ENCODE assay signal across 10 mouse cellular contexts in the genomic region with DNA sequence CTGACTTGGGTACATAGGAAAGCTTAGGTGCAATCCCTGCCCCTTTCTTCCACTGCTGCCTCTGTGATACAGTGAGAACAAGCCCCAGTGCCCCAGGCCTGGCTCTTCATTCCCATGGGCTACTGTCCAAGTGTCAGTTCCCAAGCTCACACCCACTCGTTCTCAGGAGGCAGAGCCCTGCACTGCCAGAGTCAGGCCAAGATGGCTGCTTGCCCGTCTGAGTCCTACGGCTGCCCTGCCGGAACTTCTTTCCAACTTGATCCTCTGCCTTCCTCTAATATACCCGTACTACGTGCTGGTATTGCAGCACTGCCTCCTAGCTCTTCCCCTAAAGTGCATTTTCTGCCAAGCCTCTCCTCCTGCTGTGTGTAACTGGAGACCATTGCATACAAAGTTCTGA.
DNase-seq lines count a peak whose midpoint lies in the region; ATAC-seq lines count a peak whose summit lies in the region.
"Had no signal": no experiment of that assay in that cellular context is flagged by ENCODE, and none has a peak within 500 bp of the region (broad histone marks: within the 10 kb centered on the region; RNA-seq: fewer than 3 reads in every experiment).

No protein-coding gene starts in this region.

- no peak overlapping the region for H3K9ac ChIP-seq in heart, embryonic 12.5 days
- no peak overlapping the region for H3K9ac ChIP-seq in intestine, embryonic 16.5 days (ENCODE audit: low read depth, low read length)
- H3K9ac ChIP-seq: midbrain, embryonic 12.5 days; stomach, embryonic 15.5 days had no signal

- H3K4me2 ChIP-seq in heart, embryonic 12.5 days, result no peak overlapping the region
- H3K4me2 ChIP-seq in intestine, embryonic 16.5 days (ENCODE audit: low read depth, low read length), result no peak overlapping the region
- H3K4me2 ChIP-seq: midbrain, embryonic 12.5 days; stomach, embryonic 15.5 days had no signal

- H3K4me1 ChIP-seq in heart, embryonic 12.5 days (replicated peaks), result peaks cover 30% of the 10 kb centered on the region
- H3K4me1 ChIP-seq in intestine, embryonic 16.5 days (ENCODE audit: control insufficient read depth, insufficient read depth, low read length), result no peaks in the 10 kb centered on the region
- H3K4me1 ChIP-seq: stomach, embryonic 15.5 days had no signal

- peak; percentile 98 for DNase-seq in heart, adult 11 months
- peak; percentile 85 for DNase-seq in Muller cell, postnatal 12 days (ENCODE audit: inconsistent ontology term)
- peak; percentile 72 to 81 for DNase-seq in cerebellum, postnatal 25 days
- DNase-seq in heart, postnatal 25 days (ENCODE audit: low spot score), result peak; percentile 52
- no peak for DNase-seq in thymus, postnatal 25 days

- H3K27me3 ChIP-seq in heart, embryonic 12.5 days (replicated peaks), result no peaks in the 10 kb centered on the region
- H3K27me3 ChIP-seq in intestine, embryonic 16.5 days (replicated peaks; ENCODE audit: control insufficient read depth, insufficient read depth, low read length), result no peaks in the 10 kb centered on the region
- H3K27me3 ChIP-seq: midbrain, embryonic 12.5 days; stomach, embryonic 15.5 days had no signal

- H3K9me3 ChIP-seq in heart, embryonic 12.5 days (replicated peaks), result no peaks in the 10 kb centered on the region
- H3K9me3 ChIP-seq in intestine, embryonic 16.5 days (ENCODE audit: control insufficient read depth, low read length), result no peaks in the 10 kb centered on the region
- H3K9me3 ChIP-seq: midbrain, embryonic 12.5 days; stomach, embryonic 15.5 days had no signal

- H3K36me3 ChIP-seq in heart, embryonic 12.5 days, result no peaks in the 10 kb centered on the region
- no peaks in the 10 kb centered on the region for H3K36me3 ChIP-seq in intestine, embryonic 16.5 days (ENCODE audit: control insufficient read depth, insufficient read depth, low read length)
- H3K36me3 ChIP-seq: midbrain, embryonic 12.5 days; stomach, embryonic 15.5 days had no signal

- H3K4me3 ChIP-seq in heart, embryonic 12.5 days, result no peak overlapping the region
- no peak overlapping the region for H3K4me3 ChIP-seq in intestine, embryonic 16.5 days (ENCODE audit: low read length)
- H3K4me3 ChIP-seq: midbrain, embryonic 12.5 days; stomach, embryonic 15.5 days had no signal

- ATAC-seq in heart, embryonic 12.5 days (ENCODE audit: insufficient number of reproducible peaks, low FRiP score), result no peak
- ATAC-seq in megakaryocyte, adult 5-6 weeks (ENCODE audit: poor library complexity, severe bottlenecking), result no peak
- ATAC-seq in intestine, embryonic 16.5 days, result no peak

- intact Hi-C loops in heart, postnatal 25 days (cut with DNase I), result no loop called here

- no peak overlapping the region for H3K27ac ChIP-seq in heart, embryonic 12.5 days (ENCODE audit: poor library complexity, severe bottlenecking)
- H3K27ac ChIP-seq in intestine, embryonic 16.5 days (ENCODE audit: low read length), result no peak overlapping the region
- H3K27ac ChIP-seq: midbrain, embryonic 12.5 days; stomach, embryonic 15.5 days had no signal

- WGBS in heart, embryonic 12.5 days, result 71% methylated on average over 6 of the region's 6 CpGs
- WGBS in intestine, embryonic 16.5 days, result 79% methylated on average over 6 of the region's 6 CpGs
